Mouse (Mus musculus): ENCODE results near the gene Lin7a.

DNA sequence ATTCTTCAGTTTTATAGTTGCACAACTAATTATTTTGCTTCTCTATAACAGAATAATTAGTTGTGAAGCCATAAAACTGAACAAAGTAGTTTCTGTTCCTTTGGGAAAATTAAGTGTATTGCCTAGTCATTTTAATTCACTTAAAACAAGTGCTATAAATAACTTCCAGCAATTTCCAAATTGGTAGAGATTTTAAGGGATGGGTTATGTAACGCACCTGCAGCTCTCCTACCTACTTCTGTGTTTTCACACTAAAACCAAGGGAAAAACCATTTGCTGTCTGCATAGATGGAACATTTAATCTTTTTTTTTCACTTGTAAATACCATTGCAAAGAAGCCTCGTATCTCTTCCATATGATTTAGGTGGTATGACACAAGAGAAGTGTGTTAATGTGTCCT is 90.5 kb downstream of the Lin7a start:
- TF ChIP-seq GATA1 (IDR thresholded peaks at IDR 0.05; ENCODE audit: borderline replicate concordance, low read length), result no peak
- no peak for TF ChIP-seq FLI1 (IDR thresholded peaks at IDR 0.05; ENCODE audit: low read length)

Data from megakaryocyte, embryonic 14.5 days (primary cell).